Mouse (Mus musculus): ENCODE measurements around the gene Siglece. TPM values are rescaled to one million over a fixed set of nuclear protein-coding genes. Genes with fewer than 3 reads are reported as not detected.

The Siglece gene
- total RNA-seq, 2 experiments from 2014 or later: 1.2 TPM

- intact Hi-C loops (cut with DNase I): no loop called here
- DNase-seq: no peak
Measured at GRCm38 (mm10) chr7:43634500-43634899, 25.5 kb downstream of the Siglece start, which contains the start of gene Ceacam18. Gene Ceacam18, plus strand, starts transcription at chr7:43634707.

GRCm38 (mm10) chr7:43633940-43634339, 26.0 kb downstream of the Siglece start:
- DNase-seq: no peak
- intact Hi-C loops (cut with DNase I): no loop called here

- no peak for DNase-seq
- intact Hi-C loops (cut with DNase I): no loop called here
Measured at GRCm38 (mm10) chr7:43625794-43626422, 34.1 kb downstream of the Siglece start.

- no peak for DNase-seq
- intact Hi-C loops (cut with DNase I): no loop called here
Measured at GRCm38 (mm10) chr7:43625065-43625464, 34.9 kb downstream of the Siglece start.

- no peak for DNase-seq
- intact Hi-C loops (cut with DNase I): no loop called here
Measured at GRCm38 (mm10) chr7:43623819-43624218, 36.1 kb downstream of the Siglece start.

GRCm38 (mm10) chr7:43622927-43623326, 37.0 kb downstream of the Siglece start:
- no peak for DNase-seq
- intact Hi-C loops (cut with DNase I): no loop called here

GRCm38 (mm10) chr7:43613816-43614551, 46.0 kb downstream of the Siglece start:
- intact Hi-C loops (cut with DNase I): no loop called here

GRCm38 (mm10) chr7:43608316-43608824, 51.6 kb downstream of the Siglece start:
- DNase-seq: no peak
- intact Hi-C loops (cut with DNase I): no loop called here

More at GRCm38 (mm10) chr7:43613816-43614551, 46.0 kb downstream of the Siglece start:
- DNase-seq: no peak

- no peak for DNase-seq
- intact Hi-C loops (cut with DNase I): no loop called here
Measured at GRCm38 (mm10) chr7:43607743-43608287, 52.1 kb downstream of the Siglece start.

- peak; percentile 15 to 59 for DNase-seq
- intact Hi-C loops (cut with DNase I): no loop called here
Measured at GRCm38 (mm10) chr7:43606896-43607742, 52.8 kb downstream of the Siglece start, which contains the start of gene Zfp819. Gene Zfp819, plus strand, starts transcription at chr7:43607169.

GRCm38 (mm10) chr7:43601884-43602283, 58.1 kb downstream of the Siglece start:
- no peak for DNase-seq
- intact Hi-C loops (cut with DNase I): no loop called here

Other genes with a start within 250 kb of the Siglece start
- not detected for gene Lim2, start 232.5 kb downstream of the Siglece start, total RNA-seq (2021)
- not detected for gene Nkg7, start 223.1 kb downstream of the Siglece start, total RNA-seq (2021)
- not detected for gene Cldnd2, start 219.4 kb downstream of the Siglece start, total RNA-seq (2021)
- 1,000 to 10,000 TPM; 1,151 to 1,177 TPM for gene Etfb, start 216.1 kb downstream of the Siglece start, total RNA-seq (2021)
- 1 to 10 TPM in 1 of 2 experiments, under 1 TPM in 1; 0.45 to 1.5 TPM for gene Gm45233, start 216.0 kb downstream of the Siglece start, total RNA-seq (2021)
- 1 to 10 TPM; 2.1 to 3.5 TPM for gene Vsig10l, start 197.0 kb downstream of the Siglece start, total RNA-seq (2021)
- gene Iglon5, start 170.1 kb downstream of the Siglece start, total RNA-seq (2021): under 1 TPM; 0.24 to 0.36 TPM
- not detected for gene 4931406B18Rik, start 154.2 kb downstream of the Siglece start, total RNA-seq (2021)
- 1 to 10 TPM; 3.7 to 4.1 TPM for gene Cd33, start 115.7 kb downstream of the Siglece start, total RNA-seq (2021)
- under 1 TPM; 0.98 to 1.00 TPM for gene Zfp658, start 97.9 kb downstream of the Siglece start, total RNA-seq (2021)
- 1 to 10 TPM; 5.8 to 7.3 TPM for gene Zfp719, start 80.6 kb downstream of the Siglece start, total RNA-seq (2021)
- not detected for gene Zfp819, start 53.0 kb downstream of the Siglece start, total RNA-seq (2021)
- gene Ceacam18, start 25.5 kb downstream of the Siglece start, total RNA-seq (2021): not detected
- gene Ctu1, start 11.9 kb upstream of the Siglece start, total RNA-seq (2021): 1 to 10 TPM; 3.9 to 4.0 TPM
- gene Klk14, start 30.3 kb upstream of the Siglece start, total RNA-seq (2021): not detected
- gene Klk13, start 52.4 kb upstream of the Siglece start, total RNA-seq (2021): not detected
- gene Klk12, start 108.7 kb upstream of the Siglece start, total RNA-seq (2021): not detected
- gene Klk11, start 114.4 kb upstream of the Siglece start, total RNA-seq (2021): under 1 TPM in 1 of 2 experiments, not detected in 1; 0.17 TPM
- gene Klk10, start 120.9 kb upstream of the Siglece start, total RNA-seq (2021): under 1 TPM; 0.22 to 0.33 TPM
- not detected for gene Klk9, start 131.7 kb upstream of the Siglece start, total RNA-seq (2021)
- 10 to 100 TPM; 10.6 to 14.2 TPM for gene Klk8, start 137.4 kb upstream of the Siglece start, total RNA-seq (2021)
- gene Klk7, start 151.1 kb upstream of the Siglece start, total RNA-seq (2021): under 1 TPM; 0.19 to 0.20 TPM
- gene Klk6, start 164.3 kb upstream of the Siglece start, total RNA-seq (2021): not detected
- gene Klk5, start 181.8 kb upstream of the Siglece start, total RNA-seq (2021): not detected
- not detected for gene Klk4, start 221.0 kb upstream of the Siglece start, total RNA-seq (2021)

Measured in heart, postnatal 14 days (tissue).